Mouse (Mus musculus) ES-E14 (cell line): ENCODE measurements around the gene Vps37b.

ENCODE experiments used
- CHD2 ChIP-seq: IDR thresholded peaks from 2 replicates; pipeline ENCODE4 v1.6.1; 2014; ENCODE audit warnings: mild to moderate bottlenecking, low read depth, low read length, inconsistent platforms
- HCFC1 ChIP-seq: IDR thresholded peaks from 2 replicates; pipeline ENCODE4 v1.6.1; 2012; ENCODE audit warnings: low read length, inconsistent platforms, borderline replicate concordance; ENCODE audit not compliant: insufficient read depth
- MAFK ChIP-seq: IDR thresholded peaks from 2 replicates; pipeline ENCODE4 v1.6.1; 2014; ENCODE audit warnings: mild to moderate bottlenecking, low read depth, low read length, inconsistent platforms; ENCODE audit not compliant: insufficient read depth
- ZC3H11A ChIP-seq: IDR thresholded peaks from 2 replicates; pipeline ENCODE4 v1.6.1; 2012; ENCODE audit warnings: low read depth, mild to moderate bottlenecking, inconsistent platforms, low read length, borderline replicate concordance

- TF ChIP-seq CHD2 (no peak), MAFK (no peak), HCFC1 (no peak), ZC3H11A (no peak)
Observed at GRCm38 (mm10) chr5:124015727-124016126, 16.3 kb downstream of the Vps37b start.
